Mouse (Mus musculus) adrenal gland, postnatal 14 days (tissue): ENCODE results near the gene Meis1. TPM values are rescaled to one million over a fixed set of nuclear protein-coding genes. Genes with fewer than 3 reads are reported as not detected.

Source experiments
- DNase-seq: peaks from one replicate; pipeline ENCODE4 v3.0.0; 2021; ENCODE audit warnings: mixed read lengths
- total RNA-seq: library from RNA; stranded (reverse); gene quantifications from 2 replicates; pipeline ENCODE4 v1.2.3, GENCODE M21; 2021

Meis1 gene
- total RNA-seq, 1 experiment from 2014 or later = 57.5 TPM

- DNase-seq = peak; percentile 50
These were observed 142.6 kb downstream of the Meis1 start for GRCm38 (mm10) chr11:18875911-18876885.

- DNase-seq = peak; percentile 51
These were observed 143.5 kb downstream of the Meis1 start for GRCm38 (mm10) chr11:18875001-18875902.

- DNase-seq = peak; percentile 65
These were observed 144.3 kb downstream of the Meis1 start for GRCm38 (mm10) chr11:18874278-18875000.

- no peak for DNase-seq
These were observed 145.1 kb downstream of the Meis1 start for GRCm38 (mm10) chr11:18873451-18874277.

- DNase-seq = no peak
These were observed 146.0 kb downstream of the Meis1 start for GRCm38 (mm10) chr11:18872793-18873192.

GRCm38 (mm10) chr11:18872118-18872751, 146.6 kb downstream of the Meis1 start:
- no peak for DNase-seq

- DNase-seq = peak; percentile 72
These were observed 147.4 kb downstream of the Meis1 start for GRCm38 (mm10) chr11:18871170-18872081.

- peak; percentile 34 for DNase-seq
These were observed 148.5 kb downstream of the Meis1 start for GRCm38 (mm10) chr11:18870121-18870931.

- DNase-seq = no peak
These were observed 149.3 kb downstream of the Meis1 start for GRCm38 (mm10) chr11:18869429-18869969.

GRCm38 (mm10) chr11:18867665-18868064, 151.1 kb downstream of the Meis1 start:
- DNase-seq = no peak

- no peak for DNase-seq
These were observed 152.5 kb downstream of the Meis1 start for GRCm38 (mm10) chr11:18866198-18866836.

- DNase-seq = no peak
These were observed 168.0 kb downstream of the Meis1 start for GRCm38 (mm10) chr11:18850772-18851171.

- DNase-seq = no peak
These were observed 171.1 kb downstream of the Meis1 start for GRCm38 (mm10) chr11:18847650-18848049.

GRCm38 (mm10) chr11:18846472-18846871, 172.3 kb downstream of the Meis1 start:
- DNase-seq = no peak

- no peak for DNase-seq
These were observed 172.9 kb downstream of the Meis1 start for GRCm38 (mm10) chr11:18845900-18846299.

- no peak for DNase-seq
These were observed 173.3 kb downstream of the Meis1 start for GRCm38 (mm10) chr11:18845466-18845865.

GRCm38 (mm10) chr11:18830087-18830486, 188.7 kb downstream of the Meis1 start:
- no peak for DNase-seq
